In the genomic region with DNA sequence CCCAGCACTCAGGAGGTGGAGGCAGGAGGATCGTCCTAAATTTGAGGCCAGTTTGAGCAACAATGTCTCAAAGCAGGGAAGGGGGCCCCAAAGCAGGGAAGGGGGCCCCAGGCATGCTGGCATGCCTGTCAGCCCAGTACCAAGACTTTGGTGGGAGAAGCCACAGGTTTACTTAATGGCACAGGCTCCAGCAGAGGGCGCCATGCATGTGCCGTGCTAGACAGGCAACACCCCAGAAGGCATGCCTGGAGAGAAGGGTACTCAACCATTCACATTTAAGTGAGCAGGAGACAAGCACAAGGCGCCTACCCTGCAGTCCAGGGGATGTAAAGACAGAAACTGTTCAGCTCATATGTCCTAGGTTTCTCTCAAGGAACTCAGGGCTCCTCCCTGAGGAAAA, we compare ENCODE assay signal across 9 mouse cellular contexts. TPM values are rescaled to one million over a fixed set of nuclear protein-coding genes. Genes with fewer than 3 reads are reported as not detected.
DNase-seq lines count a peak whose midpoint lies in the region; ATAC-seq and TF ChIP-seq lines count a peak whose summit lies in the region.
"Had no signal": no experiment of that assay in that cellular context is flagged by ENCODE, and none has a peak within 500 bp of the region (broad histone marks: within the 10 kb centered on the region; RNA-seq: fewer than 3 reads in every experiment).

No protein-coding gene starts in this region.

- TF ChIP-seq POLR2A in liver, adult 2 months (IDR thresholded peaks at IDR 0.05; ENCODE audit: extremely low read depth, insufficient read depth, low read length): no peak
- no peak for TF ChIP-seq POLR2A in olfactory bulb, adult 2 months (IDR thresholded peaks at IDR 0.05; ENCODE audit: insufficient read depth, low read depth, low read length)

- H3K9ac ChIP-seq in hindbrain, embryonic 14.5 days: no peak overlapping the region
- H3K9ac ChIP-seq in hindbrain, embryonic 13.5 days: no peak overlapping the region
- H3K9ac ChIP-seq in forebrain, embryonic 13.5 days: peak overlapping the region; percentile 21; the same call in 1 of the 2 replicates
- H3K9ac ChIP-seq in intestine, postnatal 0 days (ENCODE audit: low read depth, low read length): no peak overlapping the region
- no peak overlapping the region for H3K9ac ChIP-seq in liver, adult 2 months (ENCODE audit: low read depth, low read length)

- peaks cover 1% of the 10 kb centered on the region; the same call in 1 of the 2 replicates for H3K4me1 ChIP-seq in hindbrain, embryonic 14.5 days (replicated peaks; ENCODE audit: control insufficient read depth, insufficient read depth, low read length)
- H3K4me1 ChIP-seq in hindbrain, embryonic 13.5 days (replicated peaks): peaks cover 12% of the 10 kb centered on the region
- H3K4me1 ChIP-seq in forebrain, embryonic 13.5 days: 0 out of 2 replicates have a peak, but pooled peaks cover 9% of the 10 kb centered on the region
- H3K4me1 ChIP-seq in intestine, postnatal 0 days (replicated peaks; ENCODE audit: control insufficient read depth, insufficient read depth, low read length): no peaks in the 10 kb centered on the region
- H3K4me1 ChIP-seq in liver, adult 2 months (ENCODE audit: control insufficient read depth, insufficient read depth, low read length): no peaks in the 10 kb centered on the region
- peaks cover 3% of the 10 kb centered on the region; the same call in 1 of the 2 replicates for H3K4me1 ChIP-seq in olfactory bulb, adult 2 months (ENCODE audit: control insufficient read depth, insufficient read depth, low read length)

- H3K27me3 ChIP-seq in hindbrain, embryonic 14.5 days (ENCODE audit: control insufficient read depth, insufficient read depth, low read length): no peaks in the 10 kb centered on the region
- no peaks in the 10 kb centered on the region for H3K27me3 ChIP-seq in hindbrain, embryonic 13.5 days
- H3K27me3 ChIP-seq in forebrain, embryonic 13.5 days: no peaks in the 10 kb centered on the region
- no peaks in the 10 kb centered on the region for H3K27me3 ChIP-seq in intestine, postnatal 0 days (replicated peaks; ENCODE audit: control insufficient read depth, insufficient read depth, low read length)
- no peaks in the 10 kb centered on the region for H3K27me3 ChIP-seq in liver, adult 2 months (ENCODE audit: control insufficient read depth, insufficient read depth, low read length)

- no peaks in the 10 kb centered on the region for H3K79me2 ChIP-seq in liver, adult 2 months (ENCODE audit: control insufficient read depth, insufficient read depth, low read length)

- peak; percentile 92 for TF ChIP-seq CTCF in intestine, postnatal 0 days (IDR thresholded peaks at IDR 0.05; ENCODE audit: low read depth)
- TF ChIP-seq CTCF in liver, adult 2 months (IDR thresholded peaks at IDR 0.05; ENCODE audit: low read depth, low read length): peak; percentile 92
- TF ChIP-seq CTCF in olfactory bulb, adult 2 months (IDR thresholded peaks at IDR 0.05; ENCODE audit: insufficient read depth, low read depth, low read length): peak; percentile 56; the same call in 1 of the 2 replicates

- H3K27ac ChIP-seq in hindbrain, embryonic 14.5 days: no peak overlapping the region
- no peak overlapping the region for H3K27ac ChIP-seq in hindbrain, embryonic 13.5 days
- H3K27ac ChIP-seq in forebrain, embryonic 13.5 days: no peak overlapping the region
- H3K27ac ChIP-seq in intestine, postnatal 0 days (ENCODE audit: low read depth, low read length): no peak overlapping the region
- no peak overlapping the region for H3K27ac ChIP-seq in liver, adult 2 months (replicated peaks; ENCODE audit: insufficient read depth, low read depth, low read length)
- H3K27ac ChIP-seq in olfactory bulb, adult 2 months (ENCODE audit: insufficient read depth, low read depth, low read length): no peak overlapping the region

- WGBS in hindbrain, embryonic 14.5 days: 8% methylated on average over 4 of the region's 4 CpGs
- 8% methylated on average over 4 of the region's 4 CpGs for WGBS in hindbrain, embryonic 13.5 days
- 1% methylated on average over 4 of the region's 4 CpGs for WGBS in forebrain, embryonic 13.5 days
- 6% methylated on average over 4 of the region's 4 CpGs for WGBS in intestine, postnatal 0 days
- 20% methylated on average over 4 of the region's 4 CpGs for WGBS in liver, adult 2 months
- 9% methylated on average over 4 of the region's 4 CpGs for whole genome bisulfite sequencing in olfactory bulb, adult 2 months

- H3K36me3 ChIP-seq in hindbrain, embryonic 14.5 days (replicated peaks; ENCODE audit: control insufficient read depth, insufficient read depth): peaks cover 24% of the 10 kb centered on the region
- H3K36me3 ChIP-seq in hindbrain, embryonic 13.5 days: peaks cover 39% of the 10 kb centered on the region
- H3K36me3 ChIP-seq in forebrain, embryonic 13.5 days (ENCODE audit: poor library complexity, severe bottlenecking): peaks cover 25% of the 10 kb centered on the region
- no peaks in the 10 kb centered on the region for H3K36me3 ChIP-seq in intestine, postnatal 0 days (ENCODE audit: control insufficient read depth, insufficient read depth)
- H3K36me3 ChIP-seq in liver, adult 2 months (ENCODE audit: control insufficient read depth, insufficient read depth, low read length): no peaks in the 10 kb centered on the region

- H3K9me3 ChIP-seq in hindbrain, embryonic 14.5 days (ENCODE audit: control insufficient read depth, low read length): no peaks in the 10 kb centered on the region
- no peaks in the 10 kb centered on the region for H3K9me3 ChIP-seq in hindbrain, embryonic 13.5 days
- no peaks in the 10 kb centered on the region for H3K9me3 ChIP-seq in forebrain, embryonic 13.5 days (replicated peaks)
- no peaks in the 10 kb centered on the region for H3K9me3 ChIP-seq in intestine, postnatal 0 days (ENCODE audit: control insufficient read depth)

- DNase-seq in hindbrain, embryonic 14.5 days (ENCODE audit: low spot score): peak; percentile 78
- peak; percentile 71 for DNase-seq in c-Kit-positive CD71-positive TER-119-negative erythroid progenitor cells, embryonic 14.5 days (ENCODE audit: low read depth)
- peak; percentile 54 for DNase-seq in liver, adult 2 months (ENCODE audit: extremely low read depth, low read depth, low spot score)
- peak; percentile 42 to 55 for DNase-seq in thymus, adult 18-20 months

- H3K4me3 ChIP-seq in hindbrain, embryonic 14.5 days (replicated peaks; ENCODE audit: low read length): no peak overlapping the region
- no peak overlapping the region for H3K4me3 ChIP-seq in hindbrain, embryonic 13.5 days
- H3K4me3 ChIP-seq in forebrain, embryonic 13.5 days: no peak overlapping the region
- H3K4me3 ChIP-seq in intestine, postnatal 0 days (ENCODE audit: low read depth, low read length): no peak overlapping the region
- H3K4me3 ChIP-seq in liver, adult 2 months (ENCODE audit: insufficient read depth, low read depth, low read length): no peak overlapping the region
- no peak overlapping the region for H3K4me3 ChIP-seq in olfactory bulb, adult 2 months (ENCODE audit: insufficient read depth, low read depth, low read length)
- H3K4me3 ChIP-seq: myocyte had no signal

- no peak for ATAC-seq in hindbrain, embryonic 14.5 days (ENCODE audit: low FRiP score)
- no peak for ATAC-seq in hindbrain, embryonic 13.5 days (ENCODE audit: low FRiP score)
- ATAC-seq in forebrain, embryonic 13.5 days: peak; percentile 43; the same call in 1 of the 2 replicates
- ATAC-seq in intestine, postnatal 0 days: peak; percentile 34; the same call in 1 of the 2 replicates

- H3K4me2 ChIP-seq in hindbrain, embryonic 14.5 days (replicated peaks): no peak overlapping the region
- no peak overlapping the region for H3K4me2 ChIP-seq in hindbrain, embryonic 13.5 days
- H3K4me2 ChIP-seq in forebrain, embryonic 13.5 days: no peak overlapping the region
- no peak overlapping the region for H3K4me2 ChIP-seq in intestine, postnatal 0 days (replicated peaks; ENCODE audit: low read depth)

RNA-seq across cellular contexts. Expression of a gene that starts 6.2 kb away (rescaled TPM):
- polyA plus RNA-seq in hindbrain, embryonic 14.5 days (2014; fragmentation: Nextera tagmentation; extraction: Ambion mirVana): 66.6 and 67.2 TPM in 2 replicates
- 64.2 and 67.0 TPM in 2 replicates for polyA plus RNA-seq in hindbrain, embryonic 13.5 days (2015; fragmentation: Nextera tagmentation; extraction: Ambion mirVana)
- 50.8 and 57.2 TPM in 2 replicates for polyA plus RNA-seq in forebrain, embryonic 13.5 days (2015; fragmentation: Nextera tagmentation; extraction: Ambion mirVana)
- 4.9 and 5.9 TPM in 2 replicates for polyA plus RNA-seq in intestine, postnatal 0 days (2015; fragmentation: Nextera tagmentation; extraction: Ambion mirVana)
- 5.5 and 7.5 TPM in 2 replicates for total RNA-seq in liver, adult 2 months (2014; rRNA removed)
- 9.7 and 10.3 TPM in 2 replicates for polyA plus RNA-seq in liver, adult 2 months (2012; rRNA removed)
- polyA plus RNA-seq in olfactory bulb, adult 2 months (2012; ENCODE audit: insufficient read depth, insufficient read length, low replicate concordance, missing spikeins): not detected in 2 replicates

RNA-seq across cellular contexts. Expression of a gene that starts 14.7 kb away (rescaled TPM):
- 339 and 347 TPM in 2 replicates for polyA plus RNA-seq in hindbrain, embryonic 14.5 days (2014; fragmentation: Nextera tagmentation; extraction: Ambion mirVana)
- 400 TPM in 2 replicates for polyA plus RNA-seq in hindbrain, embryonic 13.5 days (2015; fragmentation: Nextera tagmentation; extraction: Ambion mirVana)
- 587 and 610 TPM in 2 replicates for polyA plus RNA-seq in forebrain, embryonic 13.5 days (2015; fragmentation: Nextera tagmentation; extraction: Ambion mirVana)
- polyA plus RNA-seq in intestine, postnatal 0 days (2015; fragmentation: Nextera tagmentation; extraction: Ambion mirVana): 174 and 180 TPM in 2 replicates
- total RNA-seq in liver, adult 2 months (2014; rRNA removed): 64.2 and 85.1 TPM in 2 replicates
- polyA plus RNA-seq in liver, adult 2 months (2012; rRNA removed): 25.9 and 26.3 TPM in 2 replicates
- 163 TPM in 1 of 2 replicates, not detected in the other for polyA plus RNA-seq in olfactory bulb, adult 2 months (2012; ENCODE audit: insufficient read depth, insufficient read length, low replicate concordance, missing spikeins)

RNA-seq across cellular contexts. Expression of a gene that starts 35.0 kb away (rescaled TPM):
- polyA plus RNA-seq in hindbrain, embryonic 14.5 days (2014; fragmentation: Nextera tagmentation; extraction: Ambion mirVana): 1.6 and 1.9 TPM in 2 replicates
- 1.9 and 2.3 TPM in 2 replicates for polyA plus RNA-seq in hindbrain, embryonic 13.5 days (2015; fragmentation: Nextera tagmentation; extraction: Ambion mirVana)
- polyA plus RNA-seq in forebrain, embryonic 13.5 days (2015; fragmentation: Nextera tagmentation; extraction: Ambion mirVana): 5.7 and 6.7 TPM in 2 replicates
- polyA plus RNA-seq in intestine, postnatal 0 days (2015; fragmentation: Nextera tagmentation; extraction: Ambion mirVana): 2.8 and 3.4 TPM in 2 replicates
- total RNA-seq in liver, adult 2 months (2014; rRNA removed): 0.40 and 0.74 TPM in 2 replicates
- 0.96 and 1.5 TPM in 2 replicates for polyA plus RNA-seq in liver, adult 2 months (2012; rRNA removed)
- polyA plus RNA-seq in olfactory bulb, adult 2 months (2012; ENCODE audit: insufficient read depth, insufficient read length, low replicate concordance, missing spikeins): not detected in 2 replicates

RNA-seq across cellular contexts. Expression of a gene that starts 51.0 kb away (rescaled TPM):
- polyA plus RNA-seq in hindbrain, embryonic 14.5 days (2014; fragmentation: Nextera tagmentation; extraction: Ambion mirVana): 27.2 TPM in 2 replicates
- 24.2 TPM in 2 replicates for polyA plus RNA-seq in hindbrain, embryonic 13.5 days (2015; fragmentation: Nextera tagmentation; extraction: Ambion mirVana)
- polyA plus RNA-seq in forebrain, embryonic 13.5 days (2015; fragmentation: Nextera tagmentation; extraction: Ambion mirVana): 21.0 and 21.2 TPM in 2 replicates
- polyA plus RNA-seq in intestine, postnatal 0 days (2015; fragmentation: Nextera tagmentation; extraction: Ambion mirVana): 90.9 and 91.3 TPM in 2 replicates
- 16.8 and 26.1 TPM in 2 replicates for total RNA-seq in liver, adult 2 months (2014; rRNA removed)
- 48.9 and 53.4 TPM in 2 replicates for polyA plus RNA-seq in liver, adult 2 months (2012; rRNA removed)
- not detected in 2 replicates for polyA plus RNA-seq in olfactory bulb, adult 2 months (2012; ENCODE audit: insufficient read depth, insufficient read length, low replicate concordance, missing spikeins)

Comparison
In these comparisons a context has a peak if more than half of its experiments do, and no peak if none do; other contexts are left out.
1. ATAC-seq: peak in forebrain, embryonic 13.5 days (single experiment) and intestine, postnatal 0 days (single experiment); none in hindbrain, embryonic 14.5 days (single experiment) and hindbrain, embryonic 13.5 days (single experiment).
2. Peak in every context shown above with its lines, with median percentiles within 50 percentile points of each other: DNase-seq and CTCF ChIP-seq.